Mouse (Mus musculus): ENCODE results near the gene Med28.

Gene Med28

GRCm38 (mm10) chr5:45519960-45520808, at the start of gene Med28:
Gene Med28 (plus strand): TSS chr5:45520229.
- peak; percentile 92 to 93 for DNase-seq

GRCm38 (mm10) chr5:45472880-45473450, 47.1 kb upstream of the Med28 start:
- DNase-seq: no peak

DNA sequence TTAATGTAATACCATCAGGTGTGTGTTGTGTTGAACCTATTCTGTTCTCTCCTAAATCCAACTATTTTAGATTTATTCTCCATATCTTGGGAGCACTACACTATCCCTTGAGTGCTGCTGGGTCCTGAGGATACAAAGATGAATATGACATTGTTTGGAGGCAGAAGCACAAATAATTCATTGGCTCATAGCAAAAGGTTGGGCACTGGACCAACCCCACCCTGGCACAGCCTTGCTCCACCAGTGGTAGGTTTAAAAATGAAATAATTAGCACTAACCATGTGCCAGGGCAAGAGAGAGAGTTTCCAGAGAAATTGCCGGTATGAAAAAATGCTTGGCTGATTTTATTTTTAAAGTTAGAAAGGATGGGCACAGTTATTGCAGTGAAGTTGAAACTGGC, 46.5 kb upstream of the Med28 start:
- DNase-seq: no peak

DNA sequence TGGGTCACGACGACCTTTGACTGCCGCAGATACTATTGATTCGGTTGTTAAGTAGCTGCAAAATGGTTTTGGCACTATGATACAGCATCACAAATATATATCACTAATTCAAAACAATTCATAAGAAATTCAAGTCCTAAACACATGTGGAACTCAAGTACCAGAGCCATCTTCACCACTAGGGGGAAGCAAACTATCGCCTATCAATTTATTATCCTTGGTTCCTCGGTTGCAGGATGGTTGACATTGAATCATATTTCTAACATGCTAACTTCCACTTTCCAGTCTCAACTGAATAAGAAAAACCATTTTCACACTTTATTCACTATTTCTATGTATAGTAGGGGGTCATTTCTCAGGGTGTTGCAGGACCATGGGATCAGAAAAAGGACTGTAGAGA, 45.8 kb upstream of the Med28 start:
- no peak for DNase-seq

GRCm38 (mm10) chr5:45474758-45475157, 45.3 kb upstream of the Med28 start:
- no peak for DNase-seq

DNA sequence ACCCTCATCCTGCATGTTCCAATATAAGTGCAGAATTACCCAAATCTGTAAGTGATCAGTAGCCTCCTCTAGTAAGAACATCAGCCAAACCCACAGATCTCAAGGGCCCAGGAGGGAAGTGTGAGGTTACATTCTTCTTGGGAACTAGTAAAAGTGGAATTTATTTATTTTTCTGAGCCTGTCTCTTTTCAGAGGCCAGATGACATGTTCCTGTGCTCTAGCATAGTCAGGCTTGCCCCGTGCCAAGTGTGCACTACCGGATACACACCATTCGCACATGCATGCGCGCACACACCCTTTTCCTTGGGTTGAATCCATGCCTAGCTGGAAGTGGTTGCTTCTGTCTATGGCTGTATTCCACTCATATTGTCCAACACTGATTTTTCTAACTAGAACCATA, 44.3 kb upstream of the Med28 start:
- DNase-seq: no peak

DNA sequence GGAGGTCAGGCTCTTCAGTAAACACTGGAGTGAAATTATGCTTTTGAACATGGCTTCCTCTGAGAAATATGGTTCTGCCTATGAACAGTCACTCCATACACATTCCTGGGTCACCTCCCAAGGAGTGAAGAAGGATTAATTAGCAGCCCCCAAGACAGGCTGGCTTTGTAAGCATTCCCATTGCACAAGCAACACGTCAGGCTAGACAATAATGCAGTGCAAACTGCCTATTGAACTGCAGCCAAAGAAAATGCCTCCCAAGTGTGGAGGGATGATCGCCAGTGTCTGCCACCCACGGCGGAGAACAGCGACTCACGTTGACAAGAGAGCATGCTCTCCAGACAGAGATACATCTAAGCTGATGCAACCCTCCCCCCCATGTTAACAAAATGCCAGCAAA, 43.7 kb upstream of the Med28 start:
- no peak for DNase-seq

- no peak for DNase-seq
Measured at GRCm38 (mm10) chr5:45477601-45478000, 42.4 kb upstream of the Med28 start.

GRCm38 (mm10) chr5:45480066-45480465, 40.0 kb upstream of the Med28 start:
- DNase-seq: no peak

GRCm38 (mm10) chr5:45481125-45481524, 38.9 kb upstream of the Med28 start:
- no peak for DNase-seq

GRCm38 (mm10) chr5:45482607-45483006, 37.4 kb upstream of the Med28 start:
- DNase-seq: no peak

DNA sequence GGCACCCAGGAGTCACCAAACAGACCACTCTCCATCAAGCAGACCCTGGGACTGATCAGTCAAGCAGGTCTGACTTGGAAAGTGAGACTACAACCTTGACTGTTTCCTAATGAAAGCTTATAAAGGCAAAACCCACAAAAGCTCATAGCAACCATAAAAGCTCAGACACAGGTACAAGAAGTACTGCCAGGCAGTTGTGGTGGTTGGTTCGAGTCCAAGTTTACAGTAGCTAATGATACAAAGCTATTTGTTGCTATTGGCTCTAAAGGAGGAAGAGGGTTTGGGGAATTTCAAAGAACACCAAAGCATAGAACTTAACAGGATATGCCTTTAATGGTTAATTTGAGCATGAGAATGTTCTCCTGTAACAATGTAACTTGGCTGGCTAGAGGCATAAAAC, 36.4 kb upstream of the Med28 start:
- no peak for DNase-seq

DNA sequence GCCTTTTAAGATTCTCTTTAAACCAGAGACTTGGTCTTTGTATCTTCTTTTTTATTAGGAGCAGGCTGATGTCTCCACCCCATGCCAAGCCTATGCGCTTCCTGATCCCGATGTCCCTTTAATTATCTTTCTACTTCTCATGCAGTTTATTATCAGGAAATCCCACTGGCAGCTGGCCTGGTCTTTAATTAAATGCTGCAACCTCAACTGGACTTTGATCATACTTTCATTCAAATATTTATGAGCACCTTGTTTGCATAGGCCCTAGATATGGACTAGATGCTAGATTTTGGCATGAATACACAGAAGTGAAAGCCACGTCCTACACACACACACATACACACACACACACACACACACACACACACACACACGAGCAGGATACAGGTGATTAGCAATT, 28.3 kb upstream of the Med28 start:
- no peak for DNase-seq

- DNase-seq: peak; percentile 98
Measured at GRCm38 (mm10) chr5:45493191-45494092, 26.6 kb upstream of the Med28 start, which contains the start of gene Lap3. Gene Lap3 (plus strand): TSS chr5:45493374.

GRCm38 (mm10) chr5:45494093-45494755, 25.8 kb upstream of the Med28 start:
- DNase-seq: no peak

DNA sequence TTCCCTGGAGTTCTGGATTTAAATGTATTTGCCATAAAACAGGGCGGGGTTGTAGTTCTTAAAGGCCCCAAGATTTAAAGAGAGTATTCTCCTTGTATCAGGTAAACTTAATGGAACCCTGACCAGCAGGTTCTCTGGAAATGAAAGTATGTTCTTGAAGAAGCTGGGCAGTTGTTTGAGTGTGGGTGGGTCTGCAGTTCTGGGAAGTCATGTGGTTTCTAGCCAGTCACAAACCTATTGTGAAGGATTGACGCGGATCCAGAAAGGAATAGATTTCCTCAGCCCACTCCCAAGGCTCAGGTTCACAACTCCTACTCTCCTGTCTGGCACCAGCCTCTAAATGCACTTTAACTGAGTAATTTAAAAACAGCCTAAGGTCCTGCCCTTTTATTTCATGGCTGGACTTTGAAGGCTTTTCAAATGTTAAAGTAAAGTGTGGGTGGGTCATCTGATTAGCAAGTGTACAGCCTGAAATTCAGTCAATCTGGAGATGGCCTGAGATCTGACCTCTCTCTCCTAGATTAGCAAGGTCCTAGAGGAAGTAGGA, 24.5 kb upstream of the Med28 start:
- no peak for DNase-seq

DNA sequence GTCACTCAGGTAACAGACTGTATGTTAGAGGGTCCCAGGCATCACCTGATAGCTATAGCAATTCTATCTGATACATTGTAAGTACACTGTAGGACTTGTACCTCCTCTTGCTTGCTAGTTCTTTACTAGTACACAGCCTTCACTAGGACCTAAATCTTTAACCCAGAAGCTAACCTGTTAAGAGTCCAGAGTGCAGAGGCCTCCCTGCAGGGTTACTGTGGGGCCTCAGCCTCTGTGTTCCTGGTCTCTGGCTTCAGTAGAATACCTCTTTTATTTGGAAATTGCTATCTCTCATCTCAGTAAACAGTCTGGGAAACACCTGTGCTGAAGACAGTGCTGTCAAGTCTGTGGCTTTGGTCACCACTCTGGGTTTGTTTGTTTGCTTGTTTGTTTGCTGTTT, 24.0 kb upstream of the Med28 start:
- DNase-seq: no peak

GRCm38 (mm10) chr5:45496479-45496878, 23.6 kb upstream of the Med28 start:
- DNase-seq: no peak

DNA sequence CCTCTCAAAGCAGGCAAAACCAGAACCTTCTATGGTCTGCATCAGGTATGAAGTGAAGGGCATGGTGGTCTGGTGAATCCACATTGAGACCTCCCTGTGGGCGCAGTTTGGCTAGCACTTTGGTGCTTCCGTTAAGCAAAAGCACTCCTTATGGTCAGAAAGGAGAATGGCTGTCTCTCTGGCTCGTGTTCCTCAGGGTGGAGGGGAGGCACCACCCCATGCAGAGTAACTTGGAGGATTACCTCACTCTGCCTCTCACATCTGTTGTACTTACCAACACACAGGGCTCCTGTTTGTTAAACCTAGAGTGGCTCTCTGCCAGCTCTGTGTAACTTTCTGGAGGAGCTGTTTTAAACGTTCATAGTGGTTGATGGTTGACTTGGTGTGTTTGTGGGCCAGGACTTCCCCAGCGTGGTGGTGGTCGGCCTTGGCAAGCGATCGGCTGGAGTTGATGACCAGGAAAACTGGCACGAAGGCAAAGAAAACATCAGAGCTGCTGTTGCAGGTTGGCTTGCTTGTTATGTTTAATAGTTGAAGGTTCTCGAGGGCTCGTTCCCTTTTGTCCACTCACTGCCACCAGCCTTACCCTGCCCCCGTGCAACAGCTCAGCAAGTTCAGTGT, 23.0 kb upstream of the Med28 start:
- DNase-seq: no peak

DNA sequence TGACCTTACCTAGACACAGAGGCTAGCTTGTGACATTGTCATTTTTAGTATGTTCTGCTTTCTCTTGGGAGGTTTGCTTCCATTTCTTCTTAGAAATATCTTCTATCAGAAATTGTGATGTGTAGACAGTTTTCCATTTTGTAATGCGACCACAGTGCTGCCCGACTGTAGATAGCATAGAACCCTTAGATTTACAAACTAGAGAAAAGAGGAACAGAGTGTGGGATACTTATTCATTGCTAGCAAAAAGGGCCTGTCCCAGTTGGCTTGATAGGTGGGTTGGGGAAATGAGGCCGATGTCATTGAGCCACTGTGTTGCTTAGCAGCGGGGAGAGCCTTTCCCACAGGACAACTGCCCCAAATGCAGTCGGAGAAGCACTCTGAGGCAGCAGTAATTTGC, 22.5 kb upstream of the Med28 start:
- DNase-seq: no peak

- DNase-seq: no peak
Measured at GRCm38 (mm10) chr5:45510071-45510470, 10.0 kb upstream of the Med28 start.

DNA sequence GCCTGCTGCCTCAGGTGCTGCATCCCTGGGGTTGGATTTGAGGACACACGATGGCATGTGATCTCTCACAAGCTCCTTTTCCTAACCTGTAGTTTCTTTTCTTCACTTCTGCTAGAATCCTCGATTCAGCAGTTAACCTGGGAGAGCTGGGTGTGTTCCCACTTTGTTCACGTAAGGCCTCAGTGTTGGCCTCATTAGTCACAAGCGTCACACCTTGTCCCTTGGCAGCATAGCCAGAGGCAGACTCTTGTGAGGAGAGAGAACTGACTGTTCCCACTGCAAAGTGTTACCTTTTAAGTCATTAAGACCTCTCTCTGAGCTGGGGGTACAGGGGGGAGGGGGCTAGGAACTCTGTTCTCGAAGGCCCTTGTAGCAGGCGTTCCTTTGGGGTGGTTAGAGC, 7.1 kb upstream of the Med28 start:
- DNase-seq: no peak
